Mouse (Mus musculus) neutrophil, adult 59 days (primary cell): Measurements from ENCODE around the gene Dhh. TPM values are rescaled to one million over a fixed set of nuclear protein-coding genes. Genes with fewer than 3 reads are reported as not detected.

Experiments used
- total RNA-seq, 2 experiments: library from RNA; stranded (reverse); gene quantifications; 1 replicate in 1 of 2; 2 replicates in 1 of 2; pipeline ENCODE4 v1.2.4; 2023

Gene Dhh
- total RNA-seq = not detected

GRCm38 (mm10) chr15:98897928-98898800, at the start of gene Dhh:
Gene Dhh, minus strand, starts transcription at chr15:98898540.

GRCm38 (mm10) chr15:98934217-98934839, 36.0 kb upstream of the Dhh start, which contains the start of gene Tuba1b:
Gene Tuba1b, minus strand, starts transcription at chr15:98934565.

GRCm38 (mm10) chr15:98917538-98918498, 19.5 kb upstream of the Dhh start, which contains the start of gene Lmbr1l:
Gene Lmbr1l, minus strand, starts transcription at chr15:98918231.

GRCm38 (mm10) chr15:98893940-98894745, 4.2 kb downstream of the Dhh start, which contains the start of gene Rhebl1:
Gene Rhebl1, minus strand, starts transcription at chr15:98894540.

GRCm38 (mm10) chr15:98871070-98871915, 27.0 kb downstream of the Dhh start, which contains the start of gene Kmt2d:
Gene Kmt2d, minus strand, starts transcription at chr15:98871204.

Other genes starting within 250 kb of the Dhh start
- 10 to 100 TPM; 60.6 to 65.7 TPM for gene Ddx23, start 235.6 kb downstream of the Dhh start, total RNA-seq
- 10 to 100 TPM; 10.4 to 15.7 TPM for gene Rnd1, start 221.1 kb downstream of the Dhh start, total RNA-seq
- not detected for gene Ccdc65, start 190.3 kb downstream of the Dhh start, total RNA-seq
- 1 to 10 TPM; 2.9 to 5.6 TPM for gene Fkbp11, start 170.3 kb downstream of the Dhh start, total RNA-seq
- gene Arf3, start 135.3 kb downstream of the Dhh start, total RNA-seq = 10 to 100 TPM; 74.4 to 80.4 TPM
- gene Wnt10b, start 120.4 kb downstream of the Dhh start, total RNA-seq = under 1 TPM in 1 of 2 experiments, not detected in 1; 0.31 TPM
- gene Wnt1, start 108.7 kb downstream of the Dhh start, total RNA-seq = not detected
- not detected for gene Ddn, start 89.0 kb downstream of the Dhh start, total RNA-seq
- gene Prkag1, start 67.0 kb downstream of the Dhh start, total RNA-seq = 100 to 1,000 TPM; 114 to 118 TPM
- gene Kmt2d, start 27.3 kb downstream of the Dhh start, total RNA-seq = 100 to 1,000 TPM; 126 to 127 TPM
- 1 to 10 TPM; 2.6 to 4.1 TPM for gene Rhebl1, start 4.0 kb downstream of the Dhh start, total RNA-seq
- gene Lmbr1l, start 19.7 kb upstream of the Dhh start, total RNA-seq = 10 to 100 TPM; 89.1 to 93.1 TPM
- gene Tuba1b, start 36.0 kb upstream of the Dhh start, total RNA-seq = 100 to 1,000 TPM; 328 to 352 TPM
- not detected for gene Gm49450, start 55.0 kb upstream of the Dhh start, total RNA-seq
- gene Tuba1a, start 55.2 kb upstream of the Dhh start, total RNA-seq = 100 to 1,000 TPM; 100 to 111 TPM
- 100 to 1,000 TPM; 267 to 280 TPM for gene Tuba1c, start 131.4 kb upstream of the Dhh start, total RNA-seq
- not detected for gene Prph, start 156.6 kb upstream of the Dhh start, total RNA-seq
- gene Troap, start 176.0 kb upstream of the Dhh start, total RNA-seq = 10 to 100 TPM; 30.9 to 35.2 TPM
- gene C1ql4, start 189.3 kb upstream of the Dhh start, total RNA-seq = not detected
- gene Dnajc22, start 194.6 kb upstream of the Dhh start, total RNA-seq = 1 to 10 TPM; 1.6 to 2.3 TPM
- gene Spats2, start 227.4 kb upstream of the Dhh start, total RNA-seq = under 1 TPM in 1 of 2 experiments, not detected in 1; 0.18 TPM